In genomic region chr1:189988864-189989263, GRCm38 (mm10) we compare ENCODE assay signal across 20 mouse cellular contexts.
A peak's percentile ranks its signal among the peaks of the same experiment; 100 is the strongest.
DNase-seq lines count a peak whose midpoint lies in the region; ATAC-seq lines count a peak whose summit lies in the region.
"Had no signal": no experiment of that assay in that cellular context is flagged by ENCODE, and none has a peak within 500 bp of the region (broad histone marks: within the 10 kb centered on the region; RNA-seq: fewer than 3 reads in every experiment).

No protein-coding gene starts in this region.

- H3K9ac ChIP-seq in kidney, embryonic 14.5 days (ENCODE audit: low read depth, low read length) = no peak overlapping the region
- H3K9ac ChIP-seq in neural tube, embryonic 12.5 days = no peak overlapping the region
- H3K9ac ChIP-seq: embryonic facial prominence, embryonic 15.5 days; hindbrain, embryonic 13.5 days had no signal

- no peaks in the 10 kb centered on the region for H3K27me3 ChIP-seq in heart, embryonic 10.5 days (ENCODE audit: insufficient read depth, poor library complexity, severe bottlenecking)
- H3K27me3 ChIP-seq in kidney, embryonic 14.5 days (ENCODE audit: control insufficient read depth, insufficient read depth, low read length) = peaks cover 13% of the 10 kb centered on the region
- no peaks in the 10 kb centered on the region for H3K27me3 ChIP-seq in neural tube, embryonic 12.5 days (replicated peaks)

- no peak for DNase-seq in heart, embryonic 10.5 days (ENCODE audit: low spot score)
- DNase-seq in heart, adult 8-10 months (ENCODE audit: low spot score) = no peak
- DNase-seq in kidney, postnatal 14 days = no peak
- no peak for DNase-seq in neural tube, embryonic 10.5 days (ENCODE audit: extremely low spot score, low spot score)
- no peak for DNase-seq in spleen, postnatal 14 days (ENCODE audit: low spot score in 2 of 2)
- DNase-seq: adrenal gland, adult 8-10 months; B cell, adult 2 months; cerebellum, adult 2 months; cerebellum, postnatal 10 days; gastrocnemius, adult 2 months; gastrocnemius, postnatal 25 days had no signal

- WGBS in heart, embryonic 10.5 days = 87% methylated on average over 3 of the region's 3 CpGs
- WGBS in kidney, embryonic 14.5 days = 83% methylated on average over 3 of the region's 3 CpGs
- 88% methylated on average over 3 of the region's 3 CpGs for WGBS in neural tube, embryonic 12.5 days

- no peaks in the 10 kb centered on the region for H3K36me3 ChIP-seq in heart, embryonic 10.5 days
- no peaks in the 10 kb centered on the region for H3K36me3 ChIP-seq in kidney, embryonic 14.5 days (ENCODE audit: control insufficient read depth, insufficient read depth, low read length)
- H3K36me3 ChIP-seq in neural tube, embryonic 12.5 days = no peaks in the 10 kb centered on the region
- H3K36me3 ChIP-seq: embryonic facial prominence, embryonic 15.5 days; forebrain, embryonic 10.5 days; G1E; hindbrain, embryonic 13.5 days had no signal

- peaks cover 17% of the 10 kb centered on the region for H3K4me1 ChIP-seq in heart, embryonic 10.5 days
- 0 out of 2 replicates have a peak, but pooled peaks cover 9% of the 10 kb centered on the region for H3K4me1 ChIP-seq in kidney, embryonic 14.5 days (ENCODE audit: control insufficient read depth, insufficient read depth, low read length)
- peaks cover 11% of the 10 kb centered on the region for H3K4me1 ChIP-seq in neural tube, embryonic 12.5 days
- H3K4me1 ChIP-seq: embryonic facial prominence, embryonic 15.5 days had no signal

- H3K27ac ChIP-seq in heart, embryonic 10.5 days = 0 out of 2 replicates have a peak overlapping the region, but pooled peaks have one; percentile 69
- no peak overlapping the region for H3K27ac ChIP-seq in kidney, embryonic 14.5 days (ENCODE audit: low read depth, low read length)
- H3K27ac ChIP-seq in neural tube, embryonic 12.5 days = no peak overlapping the region
- H3K27ac ChIP-seq: embryonic facial prominence, embryonic 15.5 days; forebrain, embryonic 10.5 days; gastrocnemius, adult 2 months; hindbrain, embryonic 13.5 days had no signal

- H3K4me3 ChIP-seq in heart, embryonic 10.5 days = no peak overlapping the region
- H3K4me3 ChIP-seq in kidney, embryonic 14.5 days (ENCODE audit: low read length) = no peak overlapping the region
- no peak overlapping the region for H3K4me3 ChIP-seq in neural tube, embryonic 12.5 days
- H3K4me3 ChIP-seq: embryonic facial prominence, embryonic 15.5 days; erythroblast, embryonic 14.5 days; forebrain, embryonic 10.5 days; gastrocnemius, adult 2 months; hindbrain, embryonic 13.5 days had no signal

- H3K4me2 ChIP-seq in kidney, embryonic 14.5 days (replicated peaks; ENCODE audit: low read depth, low read length) = no peak overlapping the region
- no peak overlapping the region for H3K4me2 ChIP-seq in neural tube, embryonic 12.5 days (replicated peaks)
- H3K4me2 ChIP-seq: embryonic facial prominence, embryonic 15.5 days had no signal

- no peaks in the 10 kb centered on the region for H3K9me3 ChIP-seq in heart, embryonic 10.5 days
- no peaks in the 10 kb centered on the region for H3K9me3 ChIP-seq in kidney, embryonic 14.5 days (ENCODE audit: control insufficient read depth, low read length)
- H3K9me3 ChIP-seq in neural tube, embryonic 12.5 days = no peaks in the 10 kb centered on the region
- H3K9me3 ChIP-seq: embryonic facial prominence, embryonic 15.5 days; forebrain, embryonic 10.5 days; hindbrain, embryonic 13.5 days had no signal

- ATAC-seq in kidney, embryonic 14.5 days (ENCODE audit: low FRiP score, low TSS enrichment) = peak; percentile 55; the same call in 1 of the 2 replicates
- 0 out of 2 replicates have a peak, but pooled peaks have one; percentile 53 for ATAC-seq in neural tube, embryonic 12.5 days (ENCODE audit: low FRiP score, low read depth)
- ATAC-seq: CD4-positive, CD25-positive, alpha-beta regulatory T cell, adult 4 months; forebrain, embryonic 14.5 days had no signal
